Mouse (Mus musculus) forelimb bud, embryonic 11.5 days (tissue): ENCODE data around the gene Rln3.

Experiments used
- DNase-seq: peaks from one replicate; pipeline ENCODE4 v3.0.0-alpha.2; 2012; ENCODE audit warnings: low read depth, low spot score

The Rln3 gene

GRCm38 (mm10) chr8:84044900-84045299 lies at the start of gene Rln3:
Rln3 (minus strand) TSS chr8:84045000.
- no peak for DNase-seq

GRCm38 (mm10) chr8:84090585-84090984 lies 45.8 kb upstream of the Rln3 start:
- DNase-seq, result no peak

- no peak for DNase-seq
Observed at GRCm38 (mm10) chr8:84089277-84089676, 44.5 kb upstream of the Rln3 start.

DNA sequence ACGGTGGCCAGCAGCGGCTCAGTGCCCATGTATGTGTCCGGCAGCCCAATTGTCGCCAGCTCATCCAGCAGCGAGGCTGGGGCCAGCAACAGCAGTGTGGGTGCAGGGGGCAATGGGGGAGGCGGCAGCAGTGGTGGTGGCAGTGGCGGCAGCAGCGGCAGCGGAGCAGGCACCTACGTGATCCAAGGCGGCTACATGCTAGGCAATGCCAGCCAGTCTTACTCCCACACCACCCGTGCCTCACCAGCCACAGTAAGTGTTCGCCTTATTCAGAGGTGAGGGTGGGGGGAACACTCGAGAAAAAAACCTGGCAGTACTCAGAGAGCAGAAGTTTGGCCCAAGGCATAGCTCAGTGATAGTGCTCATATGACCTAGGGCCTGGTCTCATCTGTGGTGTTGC lies 43.0 kb upstream of the Rln3 start:
- no peak for DNase-seq

GRCm38 (mm10) chr8:84087156-84087555 lies 42.4 kb upstream of the Rln3 start:
- DNase-seq, result no peak

DNA sequence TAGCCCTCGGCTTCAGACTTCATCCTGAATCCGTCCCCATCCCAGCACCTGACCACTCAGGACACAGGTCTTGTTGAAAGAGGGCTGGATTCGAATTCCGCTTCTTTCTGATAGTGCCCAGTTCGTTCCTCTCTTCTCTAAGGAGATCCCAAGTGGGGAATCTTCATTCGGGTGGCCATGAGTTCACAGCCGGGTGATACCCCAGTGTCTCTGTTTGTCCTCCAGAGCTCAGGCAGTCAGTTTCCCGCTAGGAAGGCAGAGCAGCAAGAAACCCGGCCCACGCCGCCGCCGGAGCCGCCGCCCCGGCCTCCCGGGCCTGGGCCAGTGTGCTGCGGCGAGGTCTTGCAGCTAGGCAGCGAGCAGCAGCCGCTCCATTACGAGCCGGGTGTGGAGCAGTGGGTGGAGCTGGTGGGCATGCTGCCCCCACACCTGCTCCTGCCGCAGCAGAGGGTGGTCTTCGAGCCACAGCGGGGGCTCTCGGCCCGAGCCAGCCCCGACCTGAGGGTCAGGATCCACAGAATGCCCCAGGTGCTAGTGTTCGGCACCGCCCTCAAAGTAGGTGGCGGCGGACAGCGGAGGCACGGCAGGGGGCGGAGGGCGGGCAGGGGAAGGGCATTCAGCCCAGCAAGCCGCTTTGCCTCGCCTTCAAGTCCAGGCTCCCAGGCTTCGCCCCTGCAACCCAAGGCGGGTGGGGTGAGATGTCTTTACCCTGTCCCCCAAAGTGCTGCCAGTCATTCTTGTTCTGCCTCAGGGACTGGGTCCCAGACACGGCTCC lies 39.7 kb upstream of the Rln3 start:
- no peak for DNase-seq

- peak; percentile 40 for DNase-seq
Observed at GRCm38 (mm10) chr8:84083829-84084241, 39.0 kb upstream of the Rln3 start.

DNA sequence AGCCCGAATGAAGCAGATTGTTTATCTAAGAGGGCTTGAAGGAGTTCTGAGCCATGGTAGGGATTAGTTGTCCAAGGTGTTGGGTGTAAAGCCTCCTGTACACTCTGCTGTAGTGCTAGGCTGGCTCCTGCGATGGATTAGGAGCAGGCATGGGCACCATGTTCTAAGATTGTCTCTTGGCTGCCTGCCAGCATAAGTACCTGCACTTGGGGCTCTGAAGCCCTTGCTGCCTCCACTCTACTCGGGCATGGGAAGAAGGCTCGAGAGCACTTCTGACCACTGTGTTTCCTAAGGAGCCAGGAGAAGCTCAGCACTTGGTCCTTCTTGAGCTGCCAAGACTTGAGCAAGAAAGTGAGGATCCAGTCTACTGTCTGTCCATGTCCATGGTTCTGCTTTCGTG lies 34.4 kb upstream of the Rln3 start:
- no peak for DNase-seq

- DNase-seq, result no peak
Observed at GRCm38 (mm10) chr8:84076849-84077248, 32.0 kb upstream of the Rln3 start.

GRCm38 (mm10) chr8:84076412-84076811 lies 31.6 kb upstream of the Rln3 start:
- no peak for DNase-seq

DNA sequence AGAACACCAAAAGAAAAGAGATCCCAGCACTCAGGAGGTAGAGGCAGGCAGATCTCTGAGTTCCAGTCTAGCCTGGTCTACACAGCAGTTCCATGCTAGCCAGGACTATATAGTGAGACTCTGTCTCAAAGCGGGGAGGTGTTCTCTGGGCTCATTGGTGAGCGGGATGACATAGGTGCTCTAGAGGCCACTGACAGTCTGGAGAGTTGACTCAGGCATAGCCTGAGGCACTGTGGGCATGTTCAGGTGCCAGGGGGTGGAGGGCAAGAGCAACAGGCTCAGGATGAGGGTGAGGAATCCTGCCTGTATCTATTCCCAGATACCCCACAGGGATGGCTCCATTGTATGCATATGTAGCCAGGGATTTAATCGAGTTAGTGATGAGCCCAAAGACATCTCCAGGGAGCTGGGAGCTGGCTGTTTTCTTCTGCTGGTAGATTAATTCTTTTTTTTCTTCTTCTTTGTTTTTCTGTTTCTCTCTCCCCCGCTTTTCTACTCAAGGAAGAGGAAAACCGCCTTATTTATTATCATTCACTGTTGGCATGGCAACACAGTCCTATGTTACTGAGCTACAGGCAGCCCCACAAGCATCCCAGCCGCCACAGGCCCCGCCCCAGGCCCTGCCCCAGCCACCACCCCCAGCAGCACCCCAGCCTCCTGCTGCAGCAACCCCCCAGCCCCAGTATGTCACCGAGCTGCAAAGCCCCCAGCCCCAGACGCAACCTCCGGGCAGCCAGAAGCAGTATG lies 28.6 kb upstream of the Rln3 start:
- no peak for DNase-seq

GRCm38 (mm10) chr8:84072321-84072720 lies 27.5 kb upstream of the Rln3 start:
- no peak for DNase-seq

- no peak for DNase-seq
Observed at GRCm38 (mm10) chr8:84071921-84072320, 27.1 kb upstream of the Rln3 start.

GRCm38 (mm10) chr8:84070667-84071066 lies 25.9 kb upstream of the Rln3 start:
- no peak for DNase-seq

DNA sequence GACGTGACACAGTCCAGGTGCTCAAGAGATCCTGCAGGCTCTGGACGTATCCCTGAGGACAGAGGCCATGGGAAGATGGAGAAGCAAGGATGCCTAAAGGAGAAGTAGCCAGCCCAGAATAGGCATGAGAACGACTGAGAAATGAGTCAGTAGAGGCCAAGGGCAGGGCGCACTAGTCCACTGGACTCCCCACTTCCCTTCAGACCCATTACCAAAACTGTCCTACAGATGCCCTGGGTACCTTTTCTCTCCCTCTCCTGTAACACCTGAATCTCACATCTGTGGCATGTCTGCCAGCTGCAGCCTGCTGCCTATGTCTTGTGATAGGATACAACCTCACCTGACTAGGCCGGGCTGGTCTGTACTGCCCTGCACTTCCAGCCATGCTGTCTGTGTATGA lies 25.4 kb upstream of the Rln3 start:
- no peak for DNase-seq

- no peak for DNase-seq
Observed at GRCm38 (mm10) chr8:84069750-84070149, 24.9 kb upstream of the Rln3 start.

GRCm38 (mm10) chr8:84069169-84069568 lies 24.4 kb upstream of the Rln3 start:
- no peak for DNase-seq

- no peak for DNase-seq
Observed at GRCm38 (mm10) chr8:84068316-84069035, 23.7 kb upstream of the Rln3 start.

DNA sequence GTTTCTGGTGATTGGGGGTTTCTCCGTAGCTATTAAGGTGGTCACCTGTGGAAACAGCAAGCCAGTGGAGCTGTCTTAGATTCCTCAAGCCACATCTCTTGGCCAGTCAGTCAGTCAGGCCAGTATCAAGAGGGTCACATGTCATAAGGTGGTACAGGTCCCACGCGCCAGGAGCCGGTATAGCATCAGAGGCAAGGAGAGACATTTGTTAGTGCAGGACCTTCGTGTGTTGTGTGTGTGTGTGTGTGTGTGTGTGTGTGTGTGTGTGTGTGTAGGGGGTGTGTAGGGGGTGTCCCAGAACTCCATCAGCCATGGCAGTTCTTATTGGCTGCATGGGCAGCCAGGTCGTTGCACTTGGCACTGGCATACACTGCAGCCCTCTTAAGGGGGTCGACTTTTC lies 23.1 kb upstream of the Rln3 start:
- DNase-seq, result no peak

DNA sequence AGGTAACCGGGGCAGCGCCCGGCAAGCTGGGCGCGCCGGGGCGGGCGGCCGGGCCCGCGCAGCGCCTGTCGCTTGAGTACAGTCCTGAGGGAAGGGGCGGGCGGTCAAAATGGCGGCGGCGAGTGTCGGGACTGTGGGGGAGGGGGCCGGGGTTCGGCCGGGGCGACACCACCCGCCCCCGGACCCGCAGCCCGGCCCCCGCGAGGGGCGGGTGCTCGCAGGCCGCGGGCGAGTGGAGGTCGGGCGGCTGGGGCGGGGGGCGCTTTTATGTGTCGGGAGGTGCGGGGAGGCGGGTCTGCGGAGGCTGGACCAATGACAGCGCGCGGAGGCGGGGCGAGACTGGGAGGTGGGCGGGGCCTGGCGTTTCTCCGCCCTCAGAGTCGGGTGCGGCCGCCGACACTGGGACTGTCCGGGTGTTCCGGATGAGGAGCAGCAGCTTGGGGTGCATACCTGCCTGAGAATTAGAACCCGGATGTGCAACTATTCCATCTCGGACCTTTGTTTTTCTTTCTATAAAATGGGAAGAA lies 22.3 kb upstream of the Rln3 start:
- peak; percentile 82 for DNase-seq

GRCm38 (mm10) chr8:84066291-84066930 lies 21.6 kb upstream of the Rln3 start, which contains the start of gene Rfx1:
Rfx1 (plus strand) TSS chr8:84066834.
- DNase-seq, result peak; percentile 100
